14 mouse cellular contexts compared by ENCODE assay signal in the genomic region with DNA sequence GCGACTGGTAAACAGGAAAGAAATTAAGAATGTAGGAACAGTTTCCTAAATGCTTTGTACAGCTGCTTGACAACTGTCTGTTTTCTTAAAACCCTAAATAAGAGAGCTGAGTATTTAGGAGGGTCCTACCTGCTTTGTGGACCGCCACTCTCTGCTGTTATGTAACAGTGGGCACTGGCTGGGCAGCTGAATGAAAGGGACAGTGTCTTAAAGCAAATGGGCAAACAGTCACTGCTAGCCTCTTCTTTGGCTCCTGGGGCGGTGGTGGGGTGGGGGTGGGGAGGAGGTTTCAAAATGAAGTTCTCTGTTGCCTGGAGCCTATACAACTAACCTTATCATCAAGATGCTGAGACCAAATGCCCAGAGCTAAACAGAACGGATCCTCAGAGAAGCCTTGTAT.
DNase-seq lines count a peak whose midpoint lies in the region; ATAC-seq and TF ChIP-seq lines count a peak whose summit lies in the region.
"Had no signal": no experiment of that assay in that cellular context is flagged by ENCODE, and none has a peak within 500 bp of the region (broad histone marks: within the 10 kb centered on the region; RNA-seq: fewer than 3 reads in every experiment).

No protein-coding gene starts in this region.

- peaks cover 43% of the 10 kb centered on the region for H3K4me1 ChIP-seq in forebrain, embryonic 14.5 days (ENCODE audit: control insufficient read depth, insufficient read depth, low read length)
- H3K4me1 ChIP-seq in midbrain, embryonic 10.5 days, result peaks cover 59% of the 10 kb centered on the region
- H3K4me1 ChIP-seq in neural tube, embryonic 15.5 days, result peaks cover 19% of the 10 kb centered on the region

- no peak for ATAC-seq in forebrain, embryonic 14.5 days
- peak; percentile 52; the same call in 1 of the 2 replicates for ATAC-seq in neural tube, embryonic 15.5 days (ENCODE audit: low FRiP score)

- WGBS in forebrain, embryonic 14.5 days, result 35% methylated on average over 4 of the region's 4 CpGs
- WGBS in midbrain, embryonic 10.5 days, result 52% methylated on average over 4 of the region's 4 CpGs
- 33% methylated on average over 4 of the region's 4 CpGs for WGBS in neural tube, embryonic 15.5 days

- no peak for DNase-seq in layer of hippocampus, adult 2 months (ENCODE audit: low spot score in 2 of 2)
- DNase-seq in layer of hippocampus, postnatal 10 days (ENCODE audit: low spot score in 2 of 2), result no peak
- DNase-seq in forebrain, embryonic 14.5 days (ENCODE audit: low spot score), result no peak
- DNase-seq in midbrain, embryonic 10.5 days (ENCODE audit: low spot score), result peak; percentile 19
- DNase-seq in T-cell, adult 2 months (ENCODE audit: low spot score), result no peak
- no peak for DNase-seq in kidney, postnatal 10 days
- no peak for DNase-seq in lung, postnatal 36 days
- DNase-seq: B cell, adult 2 months; gastrocnemius, postnatal 36 days; kidney, postnatal 14 days; thymus, adult 2 months had no signal

- H3K4me2 ChIP-seq in forebrain, embryonic 14.5 days (ENCODE audit: low read length), result peak overlapping the region; percentile 14; the same call in 1 of the 2 replicates
- no peak overlapping the region for H3K4me2 ChIP-seq in neural tube, embryonic 15.5 days
- H3K4me2 ChIP-seq: embryonic facial prominence, embryonic 12.5 days; heart, embryonic 13.5 days had no signal

- no peak overlapping the region for H3K9ac ChIP-seq in forebrain, embryonic 14.5 days (ENCODE audit: low read length)
- no peak overlapping the region for H3K9ac ChIP-seq in neural tube, embryonic 15.5 days (replicated peaks)
- H3K9ac ChIP-seq: embryonic facial prominence, embryonic 12.5 days; heart, embryonic 13.5 days had no signal

- no peak overlapping the region; the same call in 1 of the 2 replicates for H3K4me3 ChIP-seq in layer of hippocampus, adult 2 months
- no peak overlapping the region for H3K4me3 ChIP-seq in forebrain, embryonic 14.5 days (ENCODE audit: low read depth, low read length)
- no peak overlapping the region for H3K4me3 ChIP-seq in midbrain, embryonic 10.5 days
- H3K4me3 ChIP-seq in neural tube, embryonic 15.5 days (replicated peaks), result no peak overlapping the region
- H3K4me3 ChIP-seq: embryonic facial prominence, embryonic 12.5 days; heart, embryonic 13.5 days had no signal

- H3K27me3 ChIP-seq in forebrain, embryonic 14.5 days (replicated peaks; ENCODE audit: control insufficient read depth, insufficient read depth, low read length), result no peaks in the 10 kb centered on the region; the same call in 1 of the 2 replicates
- no peaks in the 10 kb centered on the region for H3K27me3 ChIP-seq in midbrain, embryonic 10.5 days (ENCODE audit: low read depth, poor library complexity, severe bottlenecking)
- 0 out of 2 replicates have a peak, but pooled peaks cover 2% of the 10 kb centered on the region for H3K27me3 ChIP-seq in neural tube, embryonic 15.5 days (replicated peaks)
- H3K27me3 ChIP-seq: heart, embryonic 13.5 days had no signal

- H3K27ac ChIP-seq in layer of hippocampus, adult 2 months, result peak overlapping the region; percentile 93
- H3K27ac ChIP-seq in forebrain, embryonic 14.5 days (ENCODE audit: low read depth, low read length), result peak overlapping the region; percentile 36; the same call in 1 of the 2 replicates
- peak overlapping the region; percentile 61 for H3K27ac ChIP-seq in midbrain, embryonic 10.5 days (replicated peaks)
- H3K27ac ChIP-seq in neural tube, embryonic 15.5 days (replicated peaks), result peak overlapping the region; percentile 67
- H3K27ac ChIP-seq: embryonic facial prominence, embryonic 12.5 days; heart, embryonic 13.5 days had no signal

- H3K36me3 ChIP-seq in forebrain, embryonic 14.5 days (ENCODE audit: control insufficient read depth, insufficient read depth, low read length), result no peaks in the 10 kb centered on the region
- H3K36me3 ChIP-seq in midbrain, embryonic 10.5 days, result no peaks in the 10 kb centered on the region
- H3K36me3 ChIP-seq in neural tube, embryonic 15.5 days, result no peaks in the 10 kb centered on the region
- H3K36me3 ChIP-seq: embryonic facial prominence, embryonic 12.5 days; heart, embryonic 13.5 days had no signal

- no peaks in the 10 kb centered on the region; the same call in 1 of the 2 replicates for H3K9me3 ChIP-seq in forebrain, embryonic 14.5 days (replicated peaks; ENCODE audit: control insufficient read depth, low read length)
- peaks cover 3% of the 10 kb centered on the region for H3K9me3 ChIP-seq in midbrain, embryonic 10.5 days (replicated peaks)
- H3K9me3 ChIP-seq in neural tube, embryonic 15.5 days (replicated peaks), result no peaks in the 10 kb centered on the region
- H3K9me3 ChIP-seq: embryonic facial prominence, embryonic 12.5 days had no signal

- no peak for TF ChIP-seq CTCF in layer of hippocampus, adult 2 months (conservative IDR thresholded peaks at IDR 0.05)

Comparison
In these comparisons a context has a peak if more than half of its experiments do, and no peak if none do; other contexts are left out.
1. H3K27ac ChIP-seq: peak in every context shown above with its lines; median percentile 93 in layer of hippocampus, adult 2 months; 67 in neural tube, embryonic 15.5 days; 61 in midbrain, embryonic 10.5 days; 36 in forebrain, embryonic 14.5 days.